Mouse (Mus musculus) heart, embryonic 14.5 days (tissue): ENCODE data around the gene Mrps36. TPM values are rescaled to one million over a fixed set of nuclear protein-coding genes. Genes with fewer than 3 reads are reported as not detected.

Experiments
- ATAC-seq: fragments of 200-750 bp; cut with Nextera tagmentation; 2 replicates; pipeline ENCODE4 v1.8.0; 2017; ENCODE audit warnings: low read depth, moderate TSS enrichment; ENCODE audit not compliant: insufficient number of reproducible peaks, insufficient read depth, low FRiP score
- H3K27ac ChIP-seq, 2 experiments: fragments of 200-500 bp in 1 of 2; fragments of 300-500 bp in 1 of 2; sonication (generic) in 1 of 2; replicated peaks in 1 of 2; 2 replicates each; pipeline ENCODE4 v1.5.1; 2012 to 2014; ENCODE audit warnings: low read depth in 2 of 2, low read length in 2 of 2, control low read depth in 1 of 2, mild to moderate bottlenecking in 1 of 2, mixed read lengths in 1 of 2; ENCODE audit not compliant: control insufficient read depth in 1 of 2, insufficient read depth in 1 of 2
- H3K27me3 ChIP-seq: fragments of 300-500 bp; sonication (generic); 2 replicates; pipeline ENCODE4 v1.6.1; 2014; ENCODE audit warnings: mild to moderate bottlenecking, low read length, control low read depth; ENCODE audit not compliant: control insufficient read depth, insufficient read depth
- H3K36me3 ChIP-seq: fragments of 300-500 bp; sonication (generic); 2 replicates; pipeline ENCODE4 v1.6.1; 2014; ENCODE audit warnings: mild to moderate bottlenecking, control low read depth, low read length, mixed read lengths; ENCODE audit not compliant: control insufficient read depth, insufficient read depth
- H3K4me1 ChIP-seq, 2 experiments: fragments of 200-500 bp in 1 of 2; fragments of 300-500 bp in 1 of 2; sonication (generic) in 1 of 2; 2 replicates each; pipeline ENCODE4 v1.6.1; 2012 to 2014; ENCODE audit warnings: low read length in 2 of 2, control low read depth in 1 of 2, mixed read lengths in 1 of 2; ENCODE audit not compliant: control insufficient read depth in 2 of 2, insufficient read depth in 2 of 2
- H3K4me2 ChIP-seq: fragments of 300-500 bp; sonication (generic); 2 replicates; pipeline ENCODE4 v1.6.1; 2014; ENCODE audit warnings: mild to moderate bottlenecking, low read length
- H3K4me3 ChIP-seq, 2 experiments: fragments of 200-500 bp in 1 of 2; fragments of 300-500 bp in 1 of 2; sonication (generic) in 1 of 2; 2 replicates each; pipeline ENCODE4 v1.5.1; 2012 to 2014; ENCODE audit warnings: low read length in 2 of 2, mild to moderate bottlenecking in 2 of 2, control low read depth in 1 of 2, low read depth in 1 of 2, moderate library complexity in 1 of 2; ENCODE audit not compliant: control insufficient read depth in 1 of 2, insufficient read depth in 1 of 2
- H3K9ac ChIP-seq: fragments of 300-500 bp; sonication (generic); 2 replicates; pipeline ENCODE4 v1.6.1; 2014; ENCODE audit warnings: mild to moderate bottlenecking, low read length
- H3K9me3 ChIP-seq: fragments of 300-500 bp; sonication (generic); 2 replicates; pipeline ENCODE4 v1.6.1; 2016; ENCODE audit warnings: low read length, control low read depth; ENCODE audit not compliant: control insufficient read depth
- WGBS: fragments of 180-500 bp; shearing (Covaris S2); extraction: QIAGEN DNeasy Blood & Tissue Kit; methylation state at CpG from one replicate; pipeline ENCODE4 v1.1.7; 2014; 5-methylcytosine and 5-hydroxymethylcytosine counted together
- polyA plus RNA-seq: library from polyadenylated mRNA; unstranded; fragments of >200 nt; fragmentation: Nextera tagmentation; extraction: Ambion mirVana; gene quantifications from 2 replicates; pipeline ENCODE4 v1.2.1, GENCODE M21; 2014

The Mrps36 gene
- polyA plus RNA-seq, 1 experiment from 2014 or later = 291 TPM

GRCm38 (mm10) chr13:100776710-100777109, 32.3 kb upstream of the Mrps36 start:
- no peak overlapping the region for H3K27ac ChIP-seq
- no peak overlapping the region for H3K9ac ChIP-seq
- no peak overlapping the region for H3K4me3 ChIP-seq
- ATAC-seq = no peak
- no peaks in the 10 kb centered on the region for H3K9me3 ChIP-seq
- peaks cover 46% of the 10 kb centered on the region for H3K36me3 ChIP-seq
- peaks cover 0 to 7% of the 10 kb centered on the region in 2 experiments; a peak in 2 of 4 replicates for H3K4me1 ChIP-seq
- WGBS = 56% methylated on average over 6 of the region's 6 CpGs
- H3K27me3 ChIP-seq = no peaks in the 10 kb centered on the region
- no peak overlapping the region for H3K4me2 ChIP-seq

- Histone ChIP-seq H3K9ac (peak overlapping the region; percentile 82), H3K27ac (no peak overlapping the region), H3K27me3 (no peaks in the 10 kb centered on the region), H3K9me3 (no peaks in the 10 kb centered on the region), H3K4me3 (peak overlapping the region; percentile 81 to 88), H3K4me1 (peaks cover 0 to 7% of the 10 kb centered on the region in 2 experiments; a peak in 2 of 4 replicates), H3K36me3 (peaks cover 45% of the 10 kb centered on the region), H3K4me2 (peak overlapping the region; percentile 93)
- WGBS = 9% methylated on average over 8 of the region's 8 CpGs
- no peak for ATAC-seq
Measured at GRCm38 (mm10) chr13:100776056-100776419, 31.6 kb upstream of the Mrps36 start.

GRCm38 (mm10) chr13:100775252-100776055, 31.0 kb upstream of the Mrps36 start, which contains the start of gene Cenph:
TSS of gene Cenph (minus strand) at chr13:100775899.
- Histone ChIP-seq H3K9ac (peak within 1 kb of the TSS; percentile 82), H3K4me2 (peak within 1 kb of the TSS; percentile 93), H3K27ac (peak within 1 kb of the TSS in 1 of 2 experiments; percentile 35; a peak in 1 of 4 replicates), H3K4me3 (peak within 1 kb of the TSS; percentile 81 to 88), H3K36me3 (peaks cover 45% of the 10 kb centered on the region), H3K4me1 (peaks cover 0 to 7% of the 10 kb centered on the region in 2 experiments; a peak in 2 of 4 replicates), H3K9me3 (no peaks in the 10 kb centered on the region), H3K27me3 (no peaks in the 10 kb centered on the region)
- under 1% methylated on average over 46 of the region's 46 CpGs for WGBS
- ATAC-seq = peak; percentile 80; the same call in 1 of the 2 replicates

GRCm38 (mm10) chr13:100774704-100775103, 30.2 kb upstream of the Mrps36 start:
- H3K4me2 ChIP-seq = peak overlapping the region; percentile 93
- no peak for ATAC-seq
- H3K27me3 ChIP-seq = no peaks in the 10 kb centered on the region
- peaks cover 0 to 7% of the 10 kb centered on the region in 2 experiments; a peak in 2 of 4 replicates for H3K4me1 ChIP-seq
- no peaks in the 10 kb centered on the region for H3K9me3 ChIP-seq
- peaks cover 44% of the 10 kb centered on the region for H3K36me3 ChIP-seq
- no peak overlapping the region for H3K27ac ChIP-seq
- H3K9ac ChIP-seq = peak overlapping the region; percentile 82
- peak overlapping the region in 1 of 2 experiments; percentile 88; a peak in 2 of 4 replicates for H3K4me3 ChIP-seq

- Histone ChIP-seq H3K36me3 (peaks cover 6% of the 10 kb centered on the region), H3K27ac (no peak overlapping the region), H3K9ac (no peak overlapping the region), H3K27me3 (no peaks in the 10 kb centered on the region), H3K4me1 (no peaks in the 10 kb centered on the region), H3K4me3 (no peak overlapping the region), H3K9me3 (no peaks in the 10 kb centered on the region), H3K4me2 (no peak overlapping the region)
- WGBS = 42% methylated on average over 2 of the region's 2 CpGs
- no peak for ATAC-seq
Measured at GRCm38 (mm10) chr13:100755329-100755728, 10.9 kb upstream of the Mrps36 start.

GRCm38 (mm10) chr13:100754186-100754585, 9.7 kb upstream of the Mrps36 start:
- no peak overlapping the region for H3K4me2 ChIP-seq
- no peaks in the 10 kb centered on the region for H3K27me3 ChIP-seq
- no peaks in the 10 kb centered on the region for H3K36me3 ChIP-seq
- no peaks in the 10 kb centered on the region for H3K9me3 ChIP-seq
- ATAC-seq = no peak
- no peak overlapping the region for H3K27ac ChIP-seq
- H3K9ac ChIP-seq = no peak overlapping the region
- 65% methylated on average over 4 of the region's 4 CpGs for WGBS
- H3K4me1 ChIP-seq = no peaks in the 10 kb centered on the region
- no peak overlapping the region for H3K4me3 ChIP-seq

GRCm38 (mm10) chr13:100753011-100753410, 8.6 kb upstream of the Mrps36 start:
- H3K4me3 ChIP-seq = no peak overlapping the region
- H3K27ac ChIP-seq = no peak overlapping the region
- H3K4me1 ChIP-seq = no peaks in the 10 kb centered on the region
- WGBS = 60% methylated on average over 6 of the region's 6 CpGs
- H3K9me3 ChIP-seq = no peaks in the 10 kb centered on the region
- H3K27me3 ChIP-seq = no peaks in the 10 kb centered on the region
- H3K36me3 ChIP-seq = no peaks in the 10 kb centered on the region
- H3K9ac ChIP-seq = no peak overlapping the region
- no peak for ATAC-seq
- no peak overlapping the region for H3K4me2 ChIP-seq
